In genomic region chr2:166154749-166155453, GRCm38 (mm10) we compare ENCODE assay signal across 7 mouse cellular contexts. TPM values are rescaled to one million over a fixed set of nuclear protein-coding genes. Genes with fewer than 3 reads are reported as not detected.
DNase-seq lines count a peak whose midpoint lies in the region; ATAC-seq and TF ChIP-seq lines count a peak whose summit lies in the region.

No protein-coding gene starts in this region.

- WGBS in bone marrow, adult 2 months = 2% methylated on average over 93 of the region's 95 CpGs
- WGBS in lung, postnatal 0 days = 1% methylated on average over 59 of the region's 95 CpGs

- H3K9me3 ChIP-seq in lung, postnatal 0 days (ENCODE audit: low read length) = no peaks in the 10 kb centered on the region

- TF ChIP-seq EP300 in lung, postnatal 0 days (IDR thresholded peaks at IDR 0.05) = no peak

- TF ChIP-seq POLR2A in bone marrow, adult 2 months (IDR thresholded peaks at IDR 0.05; ENCODE audit: borderline replicate concordance, control insufficient read depth, low read depth, low read length) = no peak

- peak overlapping the region; percentile 51 for H3K9ac ChIP-seq in lung, postnatal 0 days (replicated peaks; ENCODE audit: low read depth)

- ATAC-seq in lung, postnatal 0 days = peak; percentile 27

- peak overlapping the region; percentile 43 for H3K4me3 ChIP-seq in bone marrow, adult 2 months (replicated peaks; ENCODE audit: control insufficient read depth, low read depth, low read length)
- peak overlapping the region; percentile 56 for H3K4me3 ChIP-seq in lung, postnatal 0 days (ENCODE audit: low read depth, low read length)

- H3K27me3 ChIP-seq in lung, postnatal 0 days (replicated peaks; ENCODE audit: insufficient read depth, low read length) = peaks cover 6% of the 10 kb centered on the region; the same call in 1 of the 2 replicates

- no peaks in the 10 kb centered on the region for H3K4me1 ChIP-seq in bone marrow, adult 2 months (ENCODE audit: control insufficient read depth, insufficient read depth, low read length)
- H3K4me1 ChIP-seq in lung, postnatal 0 days (ENCODE audit: insufficient read depth, low read depth, low read length) = peaks cover 19% of the 10 kb centered on the region

- no peaks in the 10 kb centered on the region for H3K36me3 ChIP-seq in lung, postnatal 0 days (ENCODE audit: insufficient read depth, low read length)

- peak; percentile 18 to 45 for DNase-seq in layer of hippocampus, adult 18-20 months (ENCODE audit: low spot score in 2 of 2)
- DNase-seq in layer of hippocampus, adult 9-11 months = no peak
- DNase-seq in frontal cortex, postnatal 36 days (ENCODE audit: low spot score in 2 of 2) = peak; percentile 48 to 64
- peak; percentile 50 to 64 for DNase-seq in kidney, postnatal 25 days
- no peak for DNase-seq in lung, postnatal 0 days (ENCODE audit: low spot score)
- peak; percentile 61 to 69 for DNase-seq in right cerebral cortex, postnatal 10 days (ENCODE audit: low spot score in 2 of 2)

- peak overlapping the region; percentile 100 for H3K4me2 ChIP-seq in lung, postnatal 0 days (replicated peaks; ENCODE audit: low read depth, low read length)

- peak overlapping the region; percentile 38; the same call in 1 of the 2 replicates for H3K27ac ChIP-seq in bone marrow, adult 2 months (ENCODE audit: control insufficient read depth, insufficient read depth, low read depth, low read length, poor library complexity)
- 0 out of 2 replicates have a peak overlapping the region, but pooled peaks have one; percentile 20 for H3K27ac ChIP-seq in lung, postnatal 0 days (ENCODE audit: low read length)

- no peak for TF ChIP-seq CTCF in bone marrow, adult 2 months (IDR thresholded peaks at IDR 0.05; ENCODE audit: control insufficient read depth, insufficient read depth, low read length)
- no peak for TF ChIP-seq CTCF in lung, postnatal 0 days (IDR thresholded peaks at IDR 0.05)

RNA-seq across cellular contexts. Expression of gene Sulf2, which starts 0.6 kb away (rescaled TPM):
- total RNA-seq in layer of hippocampus, adult 18-20 months (2021) = 100 to 1,000 TPM in 1 of 2 experiments, 10 to 100 TPM in 1; 98.6 to 111 TPM
- 2.5 and 11.3 TPM in 2 replicates for polyA plus RNA-seq in bone marrow, adult 2 months (2011; ENCODE audit: insufficient read depth, insufficient read length, low replicate concordance, missing spikeins)
- 10.8 and 13.6 TPM in 2 replicates for polyA plus RNA-seq in lung, postnatal 0 days (2015; fragmentation: Nextera tagmentation; extraction: Ambion mirVana)

Comparison
In these comparisons a context has a peak if more than half of its experiments do, and no peak if none do; other contexts are left out.
1. DNase-seq: peak in layer of hippocampus, adult 18-20 months (2 of 2), frontal cortex, postnatal 36 days (2 of 2), kidney, postnatal 25 days (2 of 2) and right cerebral cortex, postnatal 10 days (2 of 2); none in layer of hippocampus, adult 9-11 months (single experiment) and lung, postnatal 0 days (single experiment).